Mouse (Mus musculus) embryonic fibroblast, embryonic 13.5 days (primary cell): ENCODE results near the gene Zbtb17.
A peak's percentile ranks its signal among the peaks of the same experiment; 100 is the strongest.

Experiments
- CTCF ChIP-seq: IDR thresholded peaks from 2 replicates; pipeline ENCODE4 v1.5.1; 2011; ENCODE audit warnings: mild to moderate bottlenecking, control low read depth, low read length, moderate library complexity, borderline replicate concordance; ENCODE audit not compliant: insufficient read depth
- POLR2A ChIP-seq: IDR thresholded peaks from 2 replicates; pipeline ENCODE4 v1.6.1; 2011; ENCODE audit warnings: low read depth, mild to moderate bottlenecking, control low read depth, low read length, moderate library complexity

DNA sequence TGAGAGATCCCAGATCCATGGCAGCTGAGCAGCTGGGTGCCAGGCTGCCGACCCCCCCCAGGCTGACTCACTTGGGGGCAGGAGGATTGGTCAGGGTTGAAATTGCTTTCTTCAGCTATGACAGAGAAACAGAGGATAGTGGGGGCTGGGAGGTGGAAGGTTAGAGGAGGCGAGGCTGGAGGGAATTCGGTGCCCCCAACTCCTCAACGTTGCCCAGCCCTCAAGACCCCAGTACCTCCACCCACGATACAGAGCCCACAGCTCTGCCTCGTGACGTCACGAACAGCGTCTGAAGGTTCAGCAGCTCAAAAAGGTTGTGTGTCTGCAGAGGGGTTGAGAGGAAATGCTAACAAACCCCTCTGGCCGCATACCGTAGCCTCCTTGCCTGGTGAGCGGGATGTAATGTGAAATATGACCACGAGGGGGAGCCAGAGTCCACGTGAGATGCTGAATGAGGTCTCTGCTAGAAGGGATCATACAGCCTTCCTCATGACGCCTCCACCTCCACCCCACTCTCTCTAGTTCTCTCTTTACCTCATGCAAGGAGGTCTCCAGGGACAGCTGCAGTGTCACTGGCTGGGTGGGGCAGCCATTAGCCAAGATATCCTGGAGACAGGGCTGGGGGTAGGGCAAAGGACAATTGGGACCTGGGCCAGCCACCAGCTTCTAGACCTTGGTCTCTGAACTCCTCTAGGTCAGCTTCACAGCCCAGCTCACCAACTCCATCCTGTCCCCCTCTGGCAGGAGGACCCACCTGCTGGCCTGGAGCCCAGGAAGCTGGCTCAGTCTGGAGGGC is 39.7 kb upstream of the Zbtb17 start:
- no peak for TF ChIP-seq POLR2A
- peak; percentile 95 for TF ChIP-seq CTCF
